Mouse (Mus musculus): ENCODE measurements around the gene Arl13b.
A peak's percentile ranks its signal among the peaks of the same experiment; 100 is the strongest.

The Arl13b gene

GRCm38 (mm10) chr16:62846498-62847312, at the start of gene Arl13b:
Gene Arl13b (minus strand): TSS chr16:62847040.
- DNase-seq (ENCODE audit: low read depth, low spot score): peak; percentile 98

- DNase-seq (ENCODE audit: low read depth, low spot score): no peak
These were observed 49.0 kb upstream of the Arl13b start for GRCm38 (mm10) chr16:62895824-62896223.

GRCm38 (mm10) chr16:62874065-62874464, 27.2 kb upstream of the Arl13b start:
- DNase-seq (ENCODE audit: low read depth, low spot score): no peak

GRCm38 (mm10) chr16:62873180-62873579, 26.3 kb upstream of the Arl13b start:
- DNase-seq (ENCODE audit: low read depth, low spot score): no peak

- no peak for DNase-seq (ENCODE audit: low read depth, low spot score)
These were observed 25.9 kb upstream of the Arl13b start for GRCm38 (mm10) chr16:62872688-62873117.

- peak; percentile 12 for DNase-seq (ENCODE audit: low read depth, low spot score)
These were observed 14.6 kb upstream of the Arl13b start for GRCm38 (mm10) chr16:62861455-62861854.

GRCm38 (mm10) chr16:62860140-62860539, 13.3 kb upstream of the Arl13b start:
- DNase-seq (ENCODE audit: low read depth, low spot score): no peak

GRCm38 (mm10) chr16:62858018-62858417, 11.2 kb upstream of the Arl13b start:
- DNase-seq (ENCODE audit: low read depth, low spot score): no peak

- no peak for DNase-seq (ENCODE audit: low read depth, low spot score)
These were observed 10.7 kb upstream of the Arl13b start for GRCm38 (mm10) chr16:62857498-62857897.

- no peak for DNase-seq (ENCODE audit: low read depth, low spot score)
These were observed 9.4 kb upstream of the Arl13b start for GRCm38 (mm10) chr16:62856273-62856672.

- peak; percentile 32 for DNase-seq (ENCODE audit: low read depth, low spot score)
These were observed 8.5 kb upstream of the Arl13b start for GRCm38 (mm10) chr16:62855385-62855784.

- DNase-seq (ENCODE audit: low read depth, low spot score): peak; percentile 77
These were observed 7.6 kb upstream of the Arl13b start, which contains the start of gene Pros1 for GRCm38 (mm10) chr16:62854191-62855068. Gene Pros1 (plus strand): TSS chr16:62854307.

- DNase-seq (ENCODE audit: low read depth, low spot score): no peak
These were observed 6.8 kb upstream of the Arl13b start for GRCm38 (mm10) chr16:62853611-62854126.

GRCm38 (mm10) chr16:62852464-62853252, 5.8 kb upstream of the Arl13b start:
- peak; percentile 66 for DNase-seq (ENCODE audit: low read depth, low spot score)

GRCm38 (mm10) chr16:62845341-62845740, 1.5 kb downstream of the Arl13b start:
- DNase-seq (ENCODE audit: low read depth, low spot score): no peak

GRCm38 (mm10) chr16:62834016-62834735, 12.7 kb downstream of the Arl13b start:
- DNase-seq (ENCODE audit: low read depth, low spot score): no peak

GRCm38 (mm10) chr16:62832481-62832880, 14.4 kb downstream of the Arl13b start:
- peak; percentile 82 for DNase-seq (ENCODE audit: low read depth, low spot score)

- DNase-seq (ENCODE audit: low read depth, low spot score): no peak
These were observed 14.8 kb downstream of the Arl13b start for GRCm38 (mm10) chr16:62832027-62832426.

GRCm38 (mm10) chr16:62826156-62827001, 20.5 kb downstream of the Arl13b start:
- peak; percentile 59 for DNase-seq (ENCODE audit: low read depth, low spot score)

- DNase-seq (ENCODE audit: low read depth, low spot score): no peak
These were observed 24.4 kb downstream of the Arl13b start for GRCm38 (mm10) chr16:62822472-62822871.

All from ZHBTc4 (cell line).